ENCODE assay signal across 10 mouse cellular contexts in the genomic region with DNA sequence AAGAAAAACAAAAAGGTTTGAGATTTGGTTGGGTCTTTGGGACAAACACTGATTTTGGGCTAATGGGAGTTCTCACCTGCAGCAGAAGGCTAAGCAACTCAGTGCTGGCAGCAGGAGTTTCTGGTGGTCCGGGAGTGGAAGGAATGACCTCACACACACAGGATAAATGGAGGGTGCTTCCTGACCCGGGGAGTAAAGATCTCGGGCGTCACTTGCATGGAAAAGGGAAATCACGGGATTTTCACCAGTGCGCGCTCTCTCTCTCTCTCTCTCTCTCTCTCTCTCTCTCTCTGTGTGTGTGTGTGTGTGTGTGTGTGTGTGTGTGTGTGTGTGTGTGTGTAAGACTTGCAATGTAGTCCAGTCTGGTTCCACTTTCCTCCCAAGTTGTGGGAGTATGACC. TPM values are rescaled to one million over a fixed set of nuclear protein-coding genes. Genes with fewer than 3 reads are reported as not detected.
A peak's percentile ranks its signal among the peaks of the same experiment; 100 is the strongest.
DNase-seq lines count a peak whose midpoint lies in the region; ATAC-seq and TF ChIP-seq lines count a peak whose summit lies in the region.
"Had no signal": no experiment of that assay in that cellular context is flagged by ENCODE, and none has a peak within 500 bp of the region (broad histone marks: within the 10 kb centered on the region; RNA-seq: fewer than 3 reads in every experiment).

No protein-coding gene starts in this region.

- intact Hi-C loops in gastrocnemius, postnatal 36 days (cut with DNase I): no loop called here

- H3K36me3 ChIP-seq in lung, embryonic 15.5 days: no peaks in the 10 kb centered on the region
- no peaks in the 10 kb centered on the region for H3K36me3 ChIP-seq in heart, postnatal 0 days (replicated peaks; ENCODE audit: control insufficient read depth, insufficient read depth, low read length)
- H3K36me3 ChIP-seq in limb, embryonic 12.5 days: no peaks in the 10 kb centered on the region
- H3K36me3 ChIP-seq in stomach, embryonic 15.5 days: no peaks in the 10 kb centered on the region

- 11% methylated on average over 7 of the region's 7 CpGs for WGBS in lung, embryonic 15.5 days
- WGBS in lung, adult 2 months: 21% methylated on average over 7 of the region's 7 CpGs
- WGBS in heart, postnatal 0 days: 30% methylated on average over 7 of the region's 7 CpGs
- WGBS in limb, embryonic 12.5 days: 17% methylated on average over 7 of the region's 7 CpGs
- 19% methylated on average over 7 of the region's 7 CpGs for whole genome bisulfite sequencing in stomach, embryonic 15.5 days

- no peak overlapping the region for H3K9ac ChIP-seq in lung, embryonic 15.5 days
- 0 out of 2 replicates have a peak overlapping the region, but pooled peaks have one; percentile 97 for H3K9ac ChIP-seq in heart, postnatal 0 days (replicated peaks; ENCODE audit: low read depth, low read length)
- H3K9ac ChIP-seq in limb, embryonic 12.5 days (replicated peaks): no peak overlapping the region
- no peak overlapping the region for H3K9ac ChIP-seq in stomach, embryonic 15.5 days

- no peak for TF ChIP-seq CTCF in lung, adult 2 months (IDR thresholded peaks at IDR 0.05; ENCODE audit: insufficient read depth, low read length)
- TF ChIP-seq CTCF in heart, postnatal 0 days (IDR thresholded peaks at IDR 0.05; ENCODE audit: low read depth): no peak

- no peak overlapping the region; the same call in 1 of the 2 replicates for H3K4me3 ChIP-seq in lung, embryonic 15.5 days
- H3K4me3 ChIP-seq in lung, adult 2 months (replicated peaks; ENCODE audit: extremely low read depth, low read depth, low read length): no peak overlapping the region
- no peak overlapping the region for H3K4me3 ChIP-seq in heart, postnatal 0 days (ENCODE audit: low read depth, low read length)
- H3K4me3 ChIP-seq in limb, embryonic 12.5 days (replicated peaks): no peak overlapping the region
- no peak overlapping the region for H3K4me3 ChIP-seq in stomach, embryonic 15.5 days (replicated peaks)

- DNase-seq in lung, adult 2 months: no peak
- peak; percentile 53 for DNase-seq in heart, postnatal 0 days (ENCODE audit: low spot score)
- no peak for DNase-seq in layer of hippocampus, adult 8-10 months (ENCODE audit: low spot score in 2 of 2)
- no peak for DNase-seq in gastrocnemius, postnatal 36 days
- no peak for DNase-seq in frontal cortex, postnatal 14 days (ENCODE audit: low spot score in 2 of 2)
- DNase-seq: cerebellum, adult 2 months had no signal

- peak overlapping the region; percentile 94 for H3K4me2 ChIP-seq in lung, embryonic 15.5 days
- no peak overlapping the region for H3K4me2 ChIP-seq in heart, postnatal 0 days (ENCODE audit: low read depth, low read length)
- peak overlapping the region; percentile 92; the same call in 1 of the 2 replicates for H3K4me2 ChIP-seq in limb, embryonic 12.5 days
- H3K4me2 ChIP-seq in stomach, embryonic 15.5 days: peak overlapping the region; percentile 89; the same call in 1 of the 2 replicates

- H3K27ac ChIP-seq in lung, embryonic 15.5 days: peak overlapping the region; percentile 99
- H3K27ac ChIP-seq in heart, postnatal 0 days (ENCODE audit: low read depth): peak overlapping the region; percentile 99
- peak overlapping the region; percentile 99; the same call in 1 of the 2 replicates for H3K27ac ChIP-seq in limb, embryonic 12.5 days
- H3K27ac ChIP-seq in stomach, embryonic 15.5 days: peak overlapping the region; percentile 98

- no peak for ATAC-seq in lung, embryonic 15.5 days (ENCODE audit: borderline replicate concordance, extremely low read depth, low FRiP score, low TSS enrichment)
- ATAC-seq in heart, postnatal 0 days (ENCODE audit: insufficient read depth, low read depth): no peak
- no peak for ATAC-seq in limb, embryonic 12.5 days (ENCODE audit: insufficient number of reproducible peaks, insufficient read depth, low FRiP score, low TSS enrichment, low read depth)
- no peak for ATAC-seq in stomach, embryonic 15.5 days (ENCODE audit: insufficient read depth, low FRiP score, low read depth)

- no peak for TF ChIP-seq POLR2A in lung, adult 2 months (IDR thresholded peaks at IDR 0.05; ENCODE audit: borderline replicate concordance, extremely low read depth, low read depth, low read length)

- peaks cover 72% of the 10 kb centered on the region for H3K4me1 ChIP-seq in lung, embryonic 15.5 days
- H3K4me1 ChIP-seq in lung, adult 2 months (ENCODE audit: control insufficient read depth, insufficient read depth, low read length): peaks cover 11% of the 10 kb centered on the region
- H3K4me1 ChIP-seq in heart, postnatal 0 days (ENCODE audit: control insufficient read depth, insufficient read depth): peaks cover 33% of the 10 kb centered on the region
- peaks cover 53% of the 10 kb centered on the region for H3K4me1 ChIP-seq in limb, embryonic 12.5 days (replicated peaks)
- H3K4me1 ChIP-seq in stomach, embryonic 15.5 days: peaks cover 44% of the 10 kb centered on the region

- TF ChIP-seq EP300 in heart, postnatal 0 days (IDR thresholded peaks at IDR 0.05; ENCODE audit: low read depth): no peak

- no peaks in the 10 kb centered on the region for H3K9me3 ChIP-seq in lung, embryonic 15.5 days
- no peaks in the 10 kb centered on the region for H3K9me3 ChIP-seq in heart, postnatal 0 days (replicated peaks; ENCODE audit: control insufficient read depth, low read length)
- H3K9me3 ChIP-seq in limb, embryonic 12.5 days: no peaks in the 10 kb centered on the region
- H3K9me3 ChIP-seq in stomach, embryonic 15.5 days: no peaks in the 10 kb centered on the region

- no peaks in the 10 kb centered on the region for H3K27me3 ChIP-seq in lung, embryonic 15.5 days
- no peaks in the 10 kb centered on the region for H3K27me3 ChIP-seq in heart, postnatal 0 days (ENCODE audit: control insufficient read depth, insufficient read depth, low read length)
- H3K27me3 ChIP-seq in limb, embryonic 12.5 days: no peaks in the 10 kb centered on the region; the same call in 1 of the 2 replicates
- H3K27me3 ChIP-seq in stomach, embryonic 15.5 days (replicated peaks): no peaks in the 10 kb centered on the region

RNA-seq across cellular contexts. Expression of a gene that starts 2.1 kb away (rescaled TPM):
- 57.5 and 58.9 TPM in 2 replicates for polyA plus RNA-seq in lung, embryonic 15.5 days (2015; fragmentation: Nextera tagmentation; extraction: Ambion mirVana)
- 105 and 123 TPM in 2 replicates for polyA plus RNA-seq in lung, adult 2 months (2012; rRNA removed)
- total RNA-seq in heart, postnatal 0 days (2014; rRNA removed; ENCODE audit: low replicate concordance): 99.2 and 113 TPM in 2 replicates
- 20.4 and 23.1 TPM in 2 replicates for polyA plus RNA-seq in heart, postnatal 0 days (2015; fragmentation: Nextera tagmentation; extraction: Ambion mirVana)
- 86.9 and 99.6 TPM in 2 replicates for polyA plus RNA-seq in limb, embryonic 12.5 days (2016; fragmentation: Nextera tagmentation; extraction: Ambion mirVana)
- polyA plus RNA-seq in stomach, embryonic 15.5 days (2015; fragmentation: Nextera tagmentation; extraction: Ambion mirVana): 35.5 and 41.4 TPM in 2 replicates
- total RNA-seq in layer of hippocampus, adult 8-10 months (2022): 1 to 10 TPM; 5.6 to 7.2 (median 5.9) TPM
- total RNA-seq in gastrocnemius, postnatal 36 days (2021): 10 to 100 TPM; 12.1 to 13.4 TPM
- total RNA-seq: monocyte, adult 5-6 weeks had no signal

RNA-seq across cellular contexts. Expression of a gene that starts 14.5 kb away (rescaled TPM):
- polyA plus RNA-seq in lung, embryonic 15.5 days (2015; fragmentation: Nextera tagmentation; extraction: Ambion mirVana): 12.0 and 13.0 TPM in 2 replicates
- 22.5 and 24.1 TPM in 2 replicates for polyA plus RNA-seq in lung, adult 2 months (2012; rRNA removed)
- total RNA-seq in heart, postnatal 0 days (2014; rRNA removed; ENCODE audit: low replicate concordance): 7.3 and 14.8 TPM in 2 replicates
- 4.0 and 4.5 TPM in 2 replicates for polyA plus RNA-seq in heart, postnatal 0 days (2015; fragmentation: Nextera tagmentation; extraction: Ambion mirVana)
- polyA plus RNA-seq in limb, embryonic 12.5 days (2016; fragmentation: Nextera tagmentation; extraction: Ambion mirVana): 13.8 and 16.3 TPM in 2 replicates
- polyA plus RNA-seq in stomach, embryonic 15.5 days (2015; fragmentation: Nextera tagmentation; extraction: Ambion mirVana): 13.0 and 14.5 TPM in 2 replicates
- 10 to 100 TPM; 25.6 to 37.8 (median 32.0) TPM for total RNA-seq in layer of hippocampus, adult 8-10 months (2022)
- 1 to 10 TPM; 2.4 to 2.5 TPM for total RNA-seq in gastrocnemius, postnatal 36 days (2021)

RNA-seq across cellular contexts. Expression of a gene that starts 33.7 kb away (rescaled TPM):
- 95.9 and 96.3 TPM in 2 replicates for polyA plus RNA-seq in lung, embryonic 15.5 days (2015; fragmentation: Nextera tagmentation; extraction: Ambion mirVana)
- 52.6 and 55.2 TPM in 2 replicates for polyA plus RNA-seq in lung, adult 2 months (2012; rRNA removed)
- 44.8 and 46.8 TPM in 2 replicates for total RNA-seq in heart, postnatal 0 days (2014; rRNA removed; ENCODE audit: low replicate concordance)
- 22.9 and 28.6 TPM in 2 replicates for polyA plus RNA-seq in heart, postnatal 0 days (2015; fragmentation: Nextera tagmentation; extraction: Ambion mirVana)
- polyA plus RNA-seq in limb, embryonic 12.5 days (2016; fragmentation: Nextera tagmentation; extraction: Ambion mirVana): 81.6 and 86.9 TPM in 2 replicates
- 73.2 and 73.4 TPM in 2 replicates for polyA plus RNA-seq in stomach, embryonic 15.5 days (2015; fragmentation: Nextera tagmentation; extraction: Ambion mirVana)
- 1 to 10 TPM; 6.1 to 8.0 (median 6.7) TPM for total RNA-seq in layer of hippocampus, adult 8-10 months (2022)
- total RNA-seq in gastrocnemius, postnatal 36 days (2021): 1 to 10 TPM; 3.7 to 4.1 TPM

RNA-seq across cellular contexts. Expression of a gene that starts 40.4 kb away (rescaled TPM):
- polyA plus RNA-seq in lung, embryonic 15.5 days (2015; fragmentation: Nextera tagmentation; extraction: Ambion mirVana): 145 and 155 TPM in 2 replicates
- polyA plus RNA-seq in lung, adult 2 months (2012; rRNA removed): 107 and 136 TPM in 2 replicates
- 77.2 and 139 TPM in 2 replicates for total RNA-seq in heart, postnatal 0 days (2014; rRNA removed; ENCODE audit: low replicate concordance)
- polyA plus RNA-seq in heart, postnatal 0 days (2015; fragmentation: Nextera tagmentation; extraction: Ambion mirVana): 34.9 and 38.0 TPM in 2 replicates
- 182 and 185 TPM in 2 replicates for polyA plus RNA-seq in limb, embryonic 12.5 days (2016; fragmentation: Nextera tagmentation; extraction: Ambion mirVana)
- 113 and 122 TPM in 2 replicates for polyA plus RNA-seq in stomach, embryonic 15.5 days (2015; fragmentation: Nextera tagmentation; extraction: Ambion mirVana)
- 100 to 1,000 TPM; 220 to 278 (median 242) TPM for total RNA-seq in layer of hippocampus, adult 8-10 months (2022)
- 10 to 100 TPM; 27.7 to 39.8 TPM for total RNA-seq in gastrocnemius, postnatal 36 days (2021)

RNA-seq across cellular contexts. Expression of a gene that starts 53.4 kb away (rescaled TPM):
- 5.3 and 5.8 TPM in 2 replicates for polyA plus RNA-seq in lung, embryonic 15.5 days (2015; fragmentation: Nextera tagmentation; extraction: Ambion mirVana)
- polyA plus RNA-seq in lung, adult 2 months (2012; rRNA removed): 7.0 and 7.1 TPM in 2 replicates
- total RNA-seq in heart, postnatal 0 days (2014; rRNA removed; ENCODE audit: low replicate concordance): 4.1 and 5.6 TPM in 2 replicates
- polyA plus RNA-seq in heart, postnatal 0 days (2015; fragmentation: Nextera tagmentation; extraction: Ambion mirVana): 11.5 and 11.9 TPM in 2 replicates
- polyA plus RNA-seq in limb, embryonic 12.5 days (2016; fragmentation: Nextera tagmentation; extraction: Ambion mirVana): 6.7 and 6.8 TPM in 2 replicates
- polyA plus RNA-seq in stomach, embryonic 15.5 days (2015; fragmentation: Nextera tagmentation; extraction: Ambion mirVana): 7.8 and 8.7 TPM in 2 replicates
- total RNA-seq in layer of hippocampus, adult 8-10 months (2022): 10 to 100 TPM in 3 of 4 experiments, 1 to 10 TPM in 1; 7.4 to 14.7 (median 12.7) TPM
- 10 to 100 TPM; 17.6 to 25.1 TPM for total RNA-seq in gastrocnemius, postnatal 36 days (2021)
